Mouse (Mus musculus): ENCODE results near the gene Nostrin. TPM values are rescaled to one million over a fixed set of nuclear protein-coding genes. Genes with fewer than 3 reads are reported as not detected.

Gene Nostrin
- polyA plus RNA-seq, 1 experiment from 2014 or later = 0.10 TPM

GRCm38 (mm10) chr2:69189222-69189621 lies 53.6 kb downstream of the Nostrin start:
- in situ Hi-C loops (cut with MboI; ENCODE audit: low pct_unique_long_range_greater_than_20kb) = no loop called here
- no peak for TF ChIP-seq CTCF (IDR thresholded peaks at IDR 0.05)
- POLR2A ChIA-PET = no interaction called here
- DNase-seq (ENCODE audit: low read depth, low spot score) (no peak), ATAC-seq (no peak)
- CTCF ChIA-PET = interaction anchor here (1.1 kb wide), 1 partner anchor 10 kb away, joined by 3 read pairs; no protein-coding TSS in a partner anchor
- no peaks in the 10 kb centered on the region for H3K27me3 ChIP-seq

- TF ChIP-seq CTCF (IDR thresholded peaks at IDR 0.05) = no peak
- ATAC-seq = no peak
- in situ Hi-C loops (cut with MboI; ENCODE audit: low pct_unique_long_range_greater_than_20kb) = no loop called here
- ChIA-PET CTCF (interaction anchor here (0.6 to 1.6 kb wide), 3 partner anchors 12 to 53 kb away, joined by 4 to 5 read pairs (median 4); no protein-coding TSS in a partner anchor), POLR2A (interaction anchor here (0.7 to 1.0 kb wide), 2 partner anchors 16 to 21 kb away, joined by 3 read pairs; no protein-coding TSS in a partner anchor)
- no peak for DNase-seq (ENCODE audit: low read depth, low spot score)
- H3K27me3 ChIP-seq = no peaks in the 10 kb centered on the region
Measured at GRCm38 (mm10) chr2:69191059-69191458, 55.5 kb downstream of the Nostrin start.

- no peaks in the 10 kb centered on the region for H3K27me3 ChIP-seq
- in situ Hi-C loops (cut with MboI; ENCODE audit: low pct_unique_long_range_greater_than_20kb) = no loop called here
- CTCF ChIA-PET = interaction anchor here (1.2 to 2.2 kb wide), 2 partner anchors 9 to 13 kb away, joined by 3 to 7 read pairs; no protein-coding TSS in a partner anchor
- ATAC-seq (no peak), DNase-seq (ENCODE audit: low read depth, low spot score) (no peak)
- no peak for TF ChIP-seq CTCF (IDR thresholded peaks at IDR 0.05)
- POLR2A ChIA-PET = no interaction called here
Measured at GRCm38 (mm10) chr2:69193555-69193954, 58.0 kb downstream of the Nostrin start.

- in situ Hi-C loops (cut with MboI; ENCODE audit: low pct_unique_long_range_greater_than_20kb) = no loop called here
- no peaks in the 10 kb centered on the region for H3K27me3 ChIP-seq
- CTCF ChIA-PET = interaction anchor here (1.8 kb wide), 1 partner anchor 14 kb away, joined by 5 read pairs; no protein-coding TSS in a partner anchor
- DNase-seq (ENCODE audit: low read depth, low spot score) = no peak
- POLR2A ChIA-PET = no interaction called here
- no peak for ATAC-seq
- TF ChIP-seq CTCF (IDR thresholded peaks at IDR 0.05) = no peak
Measured at GRCm38 (mm10) chr2:69205185-69205584, 69.6 kb downstream of the Nostrin start.

GRCm38 (mm10) chr2:69205791-69206351 lies 70.3 kb downstream of the Nostrin start, which contains the start of gene Spc25:
TSS of gene Spc25 (minus strand) at chr2:69206194.
- ChIA-PET POLR2A (no interaction called here), CTCF (no interaction called here)
- no peaks in the 10 kb centered on the region for H3K27me3 ChIP-seq
- TF ChIP-seq CTCF (IDR thresholded peaks at IDR 0.05) = no peak
- in situ Hi-C loops (cut with MboI; ENCODE audit: low pct_unique_long_range_greater_than_20kb) = no loop called here
- peak; percentile 83 for DNase-seq (ENCODE audit: low read depth, low spot score)
- ATAC-seq = peak; percentile 96

GRCm38 (mm10) chr2:69206523-69206922 lies 70.9 kb downstream of the Nostrin start:
- no peaks in the 10 kb centered on the region for H3K27me3 ChIP-seq
- no peak for TF ChIP-seq CTCF (IDR thresholded peaks at IDR 0.05)
- POLR2A ChIA-PET = no interaction called here
- no peak for ATAC-seq
- in situ Hi-C loops (cut with MboI; ENCODE audit: low pct_unique_long_range_greater_than_20kb) = no loop called here
- CTCF ChIA-PET = no interaction called here
- DNase-seq (ENCODE audit: low read depth, low spot score) = no peak

- no peak for DNase-seq (ENCODE audit: low read depth, low spot score)
- TF ChIP-seq CTCF (IDR thresholded peaks at IDR 0.05) = no peak
- ATAC-seq = no peak
- POLR2A ChIA-PET = no interaction called here
- no peaks in the 10 kb centered on the region for H3K27me3 ChIP-seq
- in situ Hi-C loops (cut with MboI; ENCODE audit: low pct_unique_long_range_greater_than_20kb) = no loop called here
- CTCF ChIA-PET = no interaction called here
Measured at GRCm38 (mm10) chr2:69209684-69210083, 74.1 kb downstream of the Nostrin start.

GRCm38 (mm10) chr2:69210773-69211172 lies 75.2 kb downstream of the Nostrin start, which contains the start of gene G6pc2:
TSS of gene G6pc2 (plus strand) at chr2:69211073.
- POLR2A ChIA-PET = no interaction called here
- ATAC-seq = no peak

GRCm38 (mm10) chr2:69212652-69213051 lies 77.1 kb downstream of the Nostrin start:
- no peaks in the 10 kb centered on the region for H3K27me3 ChIP-seq
- in situ Hi-C loops (cut with MboI; ENCODE audit: low pct_unique_long_range_greater_than_20kb) = no loop called here
- ChIA-PET CTCF (no interaction called here), POLR2A (no interaction called here)
- ATAC-seq (no peak), DNase-seq (ENCODE audit: low read depth, low spot score) (no peak)
- no peak for TF ChIP-seq CTCF (IDR thresholded peaks at IDR 0.05)

More at GRCm38 (mm10) chr2:69210773-69211172, 75.2 kb downstream of the Nostrin start, which contains the start of gene G6pc2:
- CTCF ChIA-PET = no interaction called here
- TF ChIP-seq CTCF (IDR thresholded peaks at IDR 0.05) = no peak
- no peaks in the 10 kb centered on the region for H3K27me3 ChIP-seq
- in situ Hi-C loops (cut with MboI; ENCODE audit: low pct_unique_long_range_greater_than_20kb) = no loop called here
- DNase-seq (ENCODE audit: low read depth, low spot score) = no peak

GRCm38 (mm10) chr2:69215242-69215641 lies 79.6 kb downstream of the Nostrin start:
- DNase-seq (ENCODE audit: low read depth, low spot score) (peak; percentile 72), ATAC-seq (peak; percentile 44)
- ChIA-PET POLR2A (no interaction called here), CTCF (no interaction called here)
- TF ChIP-seq CTCF (IDR thresholded peaks at IDR 0.05) = no peak
- no peaks in the 10 kb centered on the region for H3K27me3 ChIP-seq
- in situ Hi-C loops (cut with MboI; ENCODE audit: low pct_unique_long_range_greater_than_20kb) = no loop called here

- TF ChIP-seq CTCF (IDR thresholded peaks at IDR 0.05) = no peak
Measured at GRCm38 (mm10) chr2:69221868-69222416, 86.3 kb downstream of the Nostrin start.

More at GRCm38 (mm10) chr2:69221868-69222416, 86.3 kb downstream of the Nostrin start:
- H3K27me3 ChIP-seq = peaks cover 6% of the 10 kb centered on the region
- CTCF ChIA-PET = no interaction called here
- ATAC-seq (no peak), DNase-seq (ENCODE audit: low read depth, low spot score) (no peak)
- POLR2A ChIA-PET = no interaction called here
- in situ Hi-C loops (cut with MboI; ENCODE audit: low pct_unique_long_range_greater_than_20kb) = no loop called here
